Mouse (Mus musculus) ES-E14 (cell line): Measurements from ENCODE around the gene Rassf5. TPM values are rescaled to one million over a fixed set of nuclear protein-coding genes. Genes with fewer than 3 reads are reported as not detected.

ENCODE experiments used
- DNase-seq: peaks from one replicate; pipeline ENCODE4 v3.0.0-alpha.2; 2013; ENCODE audit warnings: low read depth, low spot score
- H3K27ac ChIP-seq: 2 replicates; pipeline ENCODE4 v1.5.1; 2012; ENCODE audit warnings: low read depth, mild to moderate bottlenecking, low read length, moderate library complexity, mixed read lengths; ENCODE audit not compliant: poor library complexity, insufficient read depth, severe bottlenecking
- H3K36me3 ChIP-seq: 2 replicates; pipeline ENCODE4 v1.6.1; 2012; ENCODE audit warnings: mild to moderate bottlenecking, low read length, moderate library complexity, mixed read lengths; ENCODE audit not compliant: control insufficient read depth, poor library complexity, insufficient read depth, severe bottlenecking
- H3K4me1 ChIP-seq, 2 experiments: fragments of 150-350 bp in 1 of 2; sonication (generic) in 1 of 2; 2 replicates each; pipeline ENCODE4 v1.6.1; 2012; ENCODE audit warnings: low read length in 2 of 2, mild to moderate bottlenecking in 1 of 2, mixed read lengths in 1 of 2; ENCODE audit not compliant: control insufficient read depth in 2 of 2, insufficient read depth in 2 of 2, poor library complexity in 1 of 2
- H3K4me3 ChIP-seq, 2 experiments: fragments of 150-350 bp in 1 of 2; sonication (generic) in 1 of 2; 2 replicates each; pipeline ENCODE4 v1.5.1; 2012; ENCODE audit warnings: low read length in 2 of 2, low read depth in 1 of 2, mild to moderate bottlenecking in 1 of 2, mixed read lengths in 1 of 2; ENCODE audit not compliant: insufficient read depth in 1 of 2, poor library complexity in 1 of 2, severe bottlenecking in 1 of 2
- H3K9ac ChIP-seq: 2 replicates; pipeline ENCODE4 v1.6.1; 2012; ENCODE audit warnings: low read depth, mild to moderate bottlenecking, low read length, mixed read lengths; ENCODE audit not compliant: poor library complexity, insufficient read depth, severe bottlenecking
- H3K9me3 ChIP-seq: fragments of 150-350 bp; sonication (generic); 2 replicates; pipeline ENCODE4 v1.6.1; 2012; ENCODE audit warnings: low read depth, mild to moderate bottlenecking, low read length; ENCODE audit not compliant: control insufficient read depth, insufficient read depth
- CHD2 ChIP-seq: IDR thresholded peaks from 2 replicates; pipeline ENCODE4 v1.6.1; 2014; ENCODE audit warnings: mild to moderate bottlenecking, low read depth, low read length, inconsistent platforms
- HCFC1 ChIP-seq: IDR thresholded peaks from 2 replicates; pipeline ENCODE4 v1.6.1; 2012; ENCODE audit warnings: low read length, inconsistent platforms, borderline replicate concordance; ENCODE audit not compliant: insufficient read depth
- MAFK ChIP-seq: IDR thresholded peaks from 2 replicates; pipeline ENCODE4 v1.6.1; 2014; ENCODE audit warnings: mild to moderate bottlenecking, low read depth, low read length, inconsistent platforms; ENCODE audit not compliant: insufficient read depth
- ZC3H11A ChIP-seq: IDR thresholded peaks from 2 replicates; pipeline ENCODE4 v1.6.1; 2012; ENCODE audit warnings: low read depth, mild to moderate bottlenecking, inconsistent platforms, low read length, borderline replicate concordance
- ZNF384 ChIP-seq: IDR thresholded peaks from 2 replicates; pipeline ENCODE4 v1.6.1; 2012; ENCODE audit warnings: low read depth, low read length, inconsistent platforms
- in situ Hi-C, 2 experiments: fragments of 600-800 bp; cut with MboI; formaldehyde crosslinking; loops; one replicate each; pipeline ENCODE4 v1.15.1; 2025; ENCODE audit warnings: low sequenced_read_pairs in 2 of 2, inconsistent platforms in 1 of 2; ENCODE audit not compliant: unreplicated experiment in 2 of 2
- total RNA-seq: library from RNA; depleted of rRNA; stranded (reverse); fragments of 300-350 nt; gene quantifications from 2 replicates; pipeline ENCODE4 v1.2.3, GENCODE M21; 2012

The Rassf5 gene
- total RNA-seq, 1 experiment: 0.76 TPM

- no peaks in the 10 kb centered on the region for H3K9me3 ChIP-seq
- in situ Hi-C loops: loop anchor here in 1 of 2 experiments (25.0 kb wide), 1 partner anchor 273 kb away; no protein-coding TSS in a partner anchor
- DNase-seq: no peak
- no peak overlapping the region for H3K27ac ChIP-seq
- H3K36me3 ChIP-seq: peaks cover 7% of the 10 kb centered on the region; the same call in 1 of the 2 replicates
- H3K9ac ChIP-seq: no peak overlapping the region
- H3K4me1 ChIP-seq: 0 out of 4 replicates have a peak, but pooled peaks cover 0 to 2% of the 10 kb centered on the region in 2 experiments
- H3K4me3 ChIP-seq: no peak overlapping the region
- TF ChIP-seq CHD2 (no peak), ZNF384 (no peak), MAFK (no peak), HCFC1 (no peak), ZC3H11A (no peak)
These were observed 43.9 kb upstream of the Rassf5 start for GRCm38 (mm10) chr1:131288938-131289337.

DNA sequence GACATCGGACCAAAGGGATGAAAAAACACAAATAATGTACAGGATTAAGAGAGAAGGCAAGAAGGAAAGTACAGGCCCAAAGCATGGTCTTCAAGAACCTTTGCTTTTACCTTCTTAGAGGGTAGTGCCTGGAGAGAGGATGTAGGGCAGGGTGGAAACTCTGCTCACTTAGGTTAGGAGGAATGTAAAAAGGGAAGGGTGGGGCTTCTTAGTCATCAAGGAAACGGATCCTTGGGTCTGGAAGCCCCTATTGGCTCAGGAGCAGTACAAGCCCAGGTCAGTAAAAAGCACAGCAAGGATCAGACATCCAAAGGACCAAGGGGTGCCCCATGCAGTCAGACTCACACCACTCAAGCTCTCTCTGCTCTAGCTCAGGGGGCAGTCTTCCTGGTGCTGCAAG, 42.2 kb upstream of the Rassf5 start:
- H3K36me3 ChIP-seq: peaks cover 7% of the 10 kb centered on the region; the same call in 1 of the 2 replicates
- no peaks in the 10 kb centered on the region for H3K9me3 ChIP-seq
- no peak overlapping the region for H3K9ac ChIP-seq
- in situ Hi-C loops: loop anchor here in 1 of 2 experiments (25.0 kb wide), 1 partner anchor 275 kb away; no protein-coding TSS in a partner anchor
- H3K4me1 ChIP-seq: 0 out of 4 replicates have a peak, but pooled peaks cover 0 to 2% of the 10 kb centered on the region in 2 experiments
- no peak overlapping the region for H3K4me3 ChIP-seq
- DNase-seq: no peak
- TF ChIP-seq MAFK (no peak), ZC3H11A (no peak), ZNF384 (no peak), CHD2 (no peak), HCFC1 (no peak)
- no peak overlapping the region for H3K27ac ChIP-seq

DNA sequence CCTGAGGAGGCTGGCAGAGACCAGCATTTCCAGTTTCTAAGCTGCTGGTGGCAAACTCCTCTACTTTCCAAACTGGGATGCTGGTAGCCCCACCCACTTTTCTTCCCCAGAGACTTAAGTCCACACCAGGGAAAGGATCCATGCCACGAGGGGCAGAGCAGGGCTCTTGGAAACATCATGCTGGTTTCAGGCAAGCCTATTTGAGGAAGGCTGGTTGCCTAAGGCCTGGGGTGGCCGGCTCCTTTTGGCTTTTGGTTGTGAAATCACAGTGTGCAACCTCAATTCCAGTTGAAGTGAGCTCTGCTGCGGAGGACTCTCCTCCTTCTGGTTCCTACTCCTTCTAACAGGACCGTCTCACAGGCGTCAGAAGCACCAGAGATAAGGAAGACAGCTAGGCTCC, 41.7 kb upstream of the Rassf5 start:
- Histone ChIP-seq H3K36me3 (peaks cover 7% of the 10 kb centered on the region; the same call in 1 of the 2 replicates), H3K4me3 (no peak overlapping the region), H3K27ac (no peak overlapping the region), H3K4me1 (0 out of 4 replicates have a peak, but pooled peaks cover 0 to 2% of the 10 kb centered on the region in 2 experiments), H3K9me3 (no peaks in the 10 kb centered on the region), H3K9ac (no peak overlapping the region)
- in situ Hi-C loops: loop anchor here in 1 of 2 experiments (25.0 kb wide), 1 partner anchor 275 kb away; no protein-coding TSS in a partner anchor
- no peak for DNase-seq
- TF ChIP-seq ZNF384 (no peak), MAFK (no peak), HCFC1 (no peak), CHD2 (no peak), ZC3H11A (no peak)

GRCm38 (mm10) chr1:131284616-131285015, 39.6 kb upstream of the Rassf5 start:
- peaks cover 7% of the 10 kb centered on the region; the same call in 1 of the 2 replicates for H3K36me3 ChIP-seq
- no peak overlapping the region for H3K27ac ChIP-seq
- H3K9me3 ChIP-seq: no peaks in the 10 kb centered on the region
- H3K9ac ChIP-seq: no peak overlapping the region
- H3K4me1 ChIP-seq: peaks cover 0 to 5% of the 10 kb centered on the region in 2 experiments; a peak in 1 of 4 replicates
- no peak overlapping the region for H3K4me3 ChIP-seq
- in situ Hi-C loops: loop anchor here in 1 of 2 experiments (25.0 kb wide), 1 partner anchor 278 kb away; no protein-coding TSS in a partner anchor
- DNase-seq: no peak
- TF ChIP-seq MAFK (no peak), CHD2 (no peak), ZNF384 (no peak), ZC3H11A (no peak), HCFC1 (no peak)
